8 mouse cellular contexts compared by ENCODE assay signal in the genomic region with DNA sequence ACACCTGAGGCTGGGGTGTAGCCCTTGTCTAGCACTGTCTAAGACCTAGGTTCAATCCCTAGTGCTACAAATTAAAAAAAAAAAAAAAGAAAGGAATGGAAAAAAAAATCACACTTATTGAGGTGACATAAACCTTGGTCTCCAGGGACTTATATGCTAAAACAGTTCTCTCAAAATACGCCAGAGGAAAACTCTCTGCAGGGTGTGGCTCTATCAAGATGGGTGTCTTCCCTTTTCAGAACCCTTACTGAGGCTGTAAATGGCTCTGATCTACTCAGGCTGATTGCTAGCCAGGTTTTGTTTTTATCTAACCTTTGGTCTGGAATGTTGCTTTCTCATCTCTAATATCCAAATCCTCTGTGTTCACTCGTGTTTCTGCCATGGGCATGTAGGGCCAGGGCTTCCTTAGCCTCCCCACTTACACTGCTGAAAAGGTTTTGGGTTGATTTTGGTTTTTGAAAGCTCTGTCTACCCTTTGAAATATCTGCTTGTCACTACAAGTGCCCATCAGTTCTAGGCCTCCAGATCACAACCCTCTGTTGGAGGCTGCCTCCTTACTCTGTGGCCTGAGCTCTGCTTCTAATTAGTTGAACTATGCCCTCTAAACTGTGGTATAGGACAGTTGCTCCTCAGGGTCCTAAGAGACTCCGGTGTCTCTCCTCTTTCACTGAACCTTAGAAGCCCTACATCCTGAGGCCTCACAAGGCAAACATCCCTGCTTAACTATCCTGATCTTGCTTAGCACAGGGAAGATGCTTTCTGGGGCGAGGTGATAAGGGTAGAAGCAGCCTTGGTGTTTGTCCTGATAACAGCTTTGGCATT. TPM values are rescaled to one million over a fixed set of nuclear protein-coding genes. Genes with fewer than 3 reads are reported as not detected.
A peak's percentile ranks its signal among the peaks of the same experiment; 100 is the strongest.
DNase-seq lines count a peak whose midpoint lies in the region; ATAC-seq lines count a peak whose summit lies in the region.

No protein-coding gene starts in this region.

- ATAC-seq in forebrain, embryonic 11.5 days (replicated peaks; ENCODE audit: low FRiP score), result no peak
- no peak for ATAC-seq in forebrain, embryonic 16.5 days
- ATAC-seq in intestine, embryonic 15.5 days, result no peak
- ATAC-seq in midbrain, embryonic 13.5 days, result no peak

- H3K9ac ChIP-seq in forebrain, embryonic 11.5 days (ENCODE audit: low read length), result no peak overlapping the region
- H3K9ac ChIP-seq in forebrain, embryonic 16.5 days (replicated peaks; ENCODE audit: low read depth, low read length), result no peak overlapping the region
- H3K9ac ChIP-seq in intestine, embryonic 15.5 days, result 0 out of 2 replicates have a peak overlapping the region, but pooled peaks have one; percentile 99
- peak overlapping the region; percentile 95 for H3K9ac ChIP-seq in midbrain, embryonic 13.5 days (replicated peaks)

- peak overlapping the region; percentile 86; the same call in 1 of the 2 replicates for H3K4me2 ChIP-seq in forebrain, embryonic 11.5 days (ENCODE audit: low read depth, low read length, severe bottlenecking)
- no peak overlapping the region for H3K4me2 ChIP-seq in forebrain, embryonic 16.5 days (ENCODE audit: low read length)
- H3K4me2 ChIP-seq in intestine, embryonic 15.5 days (replicated peaks), result peak overlapping the region; percentile 70
- peak overlapping the region; percentile 91 for H3K4me2 ChIP-seq in midbrain, embryonic 13.5 days (replicated peaks)

- no peak overlapping the region for H3K27ac ChIP-seq in forebrain, embryonic 11.5 days (ENCODE audit: low read depth, low read length)
- H3K27ac ChIP-seq in forebrain, embryonic 16.5 days (ENCODE audit: low read length), result no peak overlapping the region
- peak overlapping the region; percentile 99 for H3K27ac ChIP-seq in intestine, embryonic 15.5 days
- no peak overlapping the region for H3K27ac ChIP-seq in midbrain, embryonic 13.5 days

- 77% methylated on average over 4 of the region's 4 CpGs for WGBS in forebrain, embryonic 11.5 days
- 88% methylated on average over 4 of the region's 4 CpGs for WGBS in forebrain, embryonic 16.5 days
- WGBS in intestine, embryonic 15.5 days, result 57% methylated on average over 4 of the region's 4 CpGs
- 89% methylated on average over 4 of the region's 4 CpGs for whole genome bisulfite sequencing in midbrain, embryonic 13.5 days

- H3K4me3 ChIP-seq in forebrain, embryonic 11.5 days (ENCODE audit: low read depth, low read length), result no peak overlapping the region
- H3K4me3 ChIP-seq in forebrain, embryonic 16.5 days (replicated peaks; ENCODE audit: low read length), result no peak overlapping the region
- peak overlapping the region; percentile 93 for H3K4me3 ChIP-seq in intestine, embryonic 15.5 days (replicated peaks)
- H3K4me3 ChIP-seq in midbrain, embryonic 13.5 days (replicated peaks), result peak overlapping the region; percentile 74

- no peaks in the 10 kb centered on the region for H3K9me3 ChIP-seq in forebrain, embryonic 11.5 days (ENCODE audit: control insufficient read depth, low read length)
- no peaks in the 10 kb centered on the region for H3K9me3 ChIP-seq in forebrain, embryonic 16.5 days (ENCODE audit: control insufficient read depth, low read length)
- H3K9me3 ChIP-seq in intestine, embryonic 15.5 days, result no peaks in the 10 kb centered on the region
- H3K9me3 ChIP-seq in midbrain, embryonic 13.5 days, result no peaks in the 10 kb centered on the region

- no peak for DNase-seq in forebrain, embryonic 11.5 days (ENCODE audit: low spot score)
- peak; percentile 60 for DNase-seq in embryo, embryonic 10.5 days (ENCODE audit: low spot score)
- no peak for DNase-seq in cerebellum, adult 8-10 months
- DNase-seq in B cell, adult 2 months, result no peak
- DNase-seq in frontal cortex, postnatal 14 days (ENCODE audit: low spot score in 2 of 2), result no peak

- no peaks in the 10 kb centered on the region; the same call in 1 of the 2 replicates for H3K36me3 ChIP-seq in forebrain, embryonic 11.5 days (ENCODE audit: control insufficient read depth, insufficient read depth, low read length)
- peaks cover 3% of the 10 kb centered on the region for H3K36me3 ChIP-seq in forebrain, embryonic 16.5 days (ENCODE audit: control insufficient read depth, insufficient read depth)
- H3K36me3 ChIP-seq in intestine, embryonic 15.5 days, result peaks cover 21% of the 10 kb centered on the region
- peaks cover 24% of the 10 kb centered on the region for H3K36me3 ChIP-seq in midbrain, embryonic 13.5 days

- H3K4me1 ChIP-seq in forebrain, embryonic 11.5 days (replicated peaks; ENCODE audit: control insufficient read depth, insufficient read depth, low read length), result peaks cover 12% of the 10 kb centered on the region
- H3K4me1 ChIP-seq in forebrain, embryonic 16.5 days (replicated peaks; ENCODE audit: control insufficient read depth, insufficient read depth, low read length), result peaks cover 29% of the 10 kb centered on the region
- peaks cover 23% of the 10 kb centered on the region; the same call in 1 of the 2 replicates for H3K4me1 ChIP-seq in intestine, embryonic 15.5 days (replicated peaks)
- peaks cover 39% of the 10 kb centered on the region for H3K4me1 ChIP-seq in midbrain, embryonic 13.5 days (replicated peaks)

- H3K27me3 ChIP-seq in forebrain, embryonic 11.5 days (ENCODE audit: control insufficient read depth, insufficient read depth, low read length), result no peaks in the 10 kb centered on the region
- H3K27me3 ChIP-seq in forebrain, embryonic 16.5 days (replicated peaks; ENCODE audit: control insufficient read depth, insufficient read depth, low read length), result no peaks in the 10 kb centered on the region
- no peaks in the 10 kb centered on the region for H3K27me3 ChIP-seq in intestine, embryonic 15.5 days (replicated peaks)
- H3K27me3 ChIP-seq in midbrain, embryonic 13.5 days, result no peaks in the 10 kb centered on the region

RNA-seq across cellular contexts. Expression of gene Snrpd3, which starts 1.9 kb away (rescaled TPM):
- polyA plus RNA-seq in forebrain, embryonic 11.5 days (2014; fragmentation: Nextera tagmentation; extraction: Ambion mirVana), result 261 and 263 TPM in 2 replicates
- polyA plus RNA-seq in forebrain, embryonic 16.5 days (2015; fragmentation: Nextera tagmentation; extraction: Ambion mirVana), result 135 and 147 TPM in 2 replicates
- polyA plus RNA-seq in intestine, embryonic 15.5 days (2015; fragmentation: Nextera tagmentation; extraction: Ambion mirVana), result 147 and 156 TPM in 2 replicates
- 167 and 178 TPM in 2 replicates for polyA plus RNA-seq in midbrain, embryonic 13.5 days (2015; fragmentation: Nextera tagmentation; extraction: Ambion mirVana)

RNA-seq across cellular contexts. Expression of gene Gucd1, which starts 2.3 kb away (rescaled TPM):
- 30.0 and 35.4 TPM in 2 replicates for polyA plus RNA-seq in forebrain, embryonic 11.5 days (2014; fragmentation: Nextera tagmentation; extraction: Ambion mirVana)
- polyA plus RNA-seq in forebrain, embryonic 16.5 days (2015; fragmentation: Nextera tagmentation; extraction: Ambion mirVana), result 17.3 and 22.2 TPM in 2 replicates
- 39.8 and 46.7 TPM in 2 replicates for polyA plus RNA-seq in intestine, embryonic 15.5 days (2015; fragmentation: Nextera tagmentation; extraction: Ambion mirVana)
- 23.7 and 27.3 TPM in 2 replicates for polyA plus RNA-seq in midbrain, embryonic 13.5 days (2015; fragmentation: Nextera tagmentation; extraction: Ambion mirVana)

RNA-seq across cellular contexts. Expression of gene Lrrc75b, which starts 44.7 kb away (rescaled TPM):
- 2.3 and 3.5 TPM in 2 replicates for polyA plus RNA-seq in forebrain, embryonic 11.5 days (2014; fragmentation: Nextera tagmentation; extraction: Ambion mirVana)
- 18.0 and 23.4 TPM in 2 replicates for polyA plus RNA-seq in forebrain, embryonic 16.5 days (2015; fragmentation: Nextera tagmentation; extraction: Ambion mirVana)
- 2.1 and 2.7 TPM in 2 replicates for polyA plus RNA-seq in intestine, embryonic 15.5 days (2015; fragmentation: Nextera tagmentation; extraction: Ambion mirVana)
- 21.4 and 21.8 TPM in 2 replicates for polyA plus RNA-seq in midbrain, embryonic 13.5 days (2015; fragmentation: Nextera tagmentation; extraction: Ambion mirVana)

RNA-seq across cellular contexts. Expression of gene Ggt1, which starts 46.0 kb away (rescaled TPM):
- polyA plus RNA-seq in forebrain, embryonic 11.5 days (2014; fragmentation: Nextera tagmentation; extraction: Ambion mirVana), result 2.3 and 3.4 TPM in 2 replicates
- polyA plus RNA-seq in forebrain, embryonic 16.5 days (2015; fragmentation: Nextera tagmentation; extraction: Ambion mirVana), result 0.53 and 1.0 TPM in 2 replicates
- polyA plus RNA-seq in intestine, embryonic 15.5 days (2015; fragmentation: Nextera tagmentation; extraction: Ambion mirVana), result 46.5 and 63.7 TPM in 2 replicates
- polyA plus RNA-seq in midbrain, embryonic 13.5 days (2015; fragmentation: Nextera tagmentation; extraction: Ambion mirVana), result 0.76 and 0.94 TPM in 2 replicates

Comparison
In these comparisons a context has a peak if more than half of its experiments do, and no peak if none do; other contexts are left out.
1. H3K4me3 ChIP-seq: peak in intestine, embryonic 15.5 days (single experiment) and midbrain, embryonic 13.5 days (single experiment); none in forebrain, embryonic 11.5 days (single experiment) and forebrain, embryonic 16.5 days (single experiment).
2. H3K9ac ChIP-seq: peak in intestine, embryonic 15.5 days (single experiment) and midbrain, embryonic 13.5 days (single experiment); none in forebrain, embryonic 11.5 days (single experiment) and forebrain, embryonic 16.5 days (single experiment).